Mouse (Mus musculus) heart, embryonic 11.5 days (tissue): ENCODE data around the gene Lrrc4. TPM values are rescaled to one million over a fixed set of nuclear protein-coding genes. Genes with fewer than 3 reads are reported as not detected.

Experiments
- ATAC-seq: fragments of 200-750 bp; cut with Nextera tagmentation; replicated peaks from 2 replicates; pipeline ENCODE4 v1.8.0; 2017; ENCODE audit warnings: moderate library complexity; ENCODE audit not compliant: insufficient number of reproducible peaks, low FRiP score, low TSS enrichment
- H3K27ac ChIP-seq: fragments of 300-500 bp; sonication (generic); 2 replicates; pipeline ENCODE4 v1.5.1; 2014; ENCODE audit warnings: mild to moderate bottlenecking, low read depth, low read length
- H3K27me3 ChIP-seq: fragments of 300-500 bp; sonication (generic); 2 replicates; pipeline ENCODE4 v1.6.1; 2014; ENCODE audit warnings: mild to moderate bottlenecking, low read length, mixed read lengths; ENCODE audit not compliant: control insufficient read depth, insufficient read depth
- H3K36me3 ChIP-seq: fragments of 300-500 bp; sonication (generic); 2 replicates; pipeline ENCODE4 v1.6.1; 2014; ENCODE audit warnings: mild to moderate bottlenecking, low read length, moderate library complexity, mixed read lengths; ENCODE audit not compliant: control insufficient read depth, insufficient read depth
- H3K4me1 ChIP-seq: fragments of 300-500 bp; sonication (generic); 2 replicates; pipeline ENCODE4 v1.6.1; 2014; ENCODE audit warnings: low read length; ENCODE audit not compliant: control insufficient read depth, insufficient read depth
- H3K4me2 ChIP-seq: fragments of 300-500 bp; sonication (generic); 2 replicates; pipeline ENCODE4 v1.6.1; 2014; ENCODE audit warnings: mild to moderate bottlenecking, moderate library complexity
- H3K4me3 ChIP-seq: fragments of 300-500 bp; sonication (generic); 2 replicates; pipeline ENCODE4 v1.5.1; 2014; ENCODE audit warnings: low read depth, low read length
- H3K9ac ChIP-seq: fragments of 300-500 bp; sonication (generic); 2 replicates; pipeline ENCODE4 v1.6.1; 2014; ENCODE audit warnings: mild to moderate bottlenecking, low read depth, low read length, moderate library complexity
- H3K9me3 ChIP-seq: fragments of 300-500 bp; sonication (generic); replicated peaks from 2 replicates; pipeline ENCODE4 v1.6.1; 2016; ENCODE audit warnings: low read length; ENCODE audit not compliant: control insufficient read depth
- WGBS: fragments of 180-500 bp; shearing (Covaris S2); extraction: QIAGEN DNeasy Blood & Tissue Kit; methylation state at CpG from one replicate; pipeline ENCODE4 v1.1.7; 2014; ENCODE audit not compliant: insufficient replicate concordance; 5-methylcytosine and 5-hydroxymethylcytosine counted together
- polyA plus RNA-seq: library from polyadenylated mRNA; unstranded; fragments of >200 nt; fragmentation: Nextera tagmentation; extraction: Ambion mirVana; gene quantifications from 2 replicates; pipeline ENCODE4 v1.2.1, GENCODE M21; 2014

The Lrrc4 gene
- polyA plus RNA-seq, 1 experiment from 2014 or later = 1.1 TPM

GRCm38 (mm10) chr6:28749224-28749623 lies 82.3 kb downstream of the Lrrc4 start:
- H3K36me3 ChIP-seq = peaks cover 4% of the 10 kb centered on the region
- ATAC-seq = no peak
- no peak overlapping the region for H3K4me3 ChIP-seq
- no peaks in the 10 kb centered on the region for H3K9me3 ChIP-seq
- no peak overlapping the region for H3K27ac ChIP-seq
- WGBS = 78% methylated on average over 3 of the region's 3 CpGs
- no peaks in the 10 kb centered on the region for H3K27me3 ChIP-seq
- H3K4me1 ChIP-seq = peaks cover 5% of the 10 kb centered on the region
- H3K9ac ChIP-seq = no peak overlapping the region
- H3K4me2 ChIP-seq = no peak overlapping the region

- Histone ChIP-seq H3K27ac (no peak overlapping the region), H3K4me2 (no peak overlapping the region), H3K4me3 (no peak overlapping the region), H3K36me3 (peaks cover 4% of the 10 kb centered on the region), H3K9me3 (no peaks in the 10 kb centered on the region), H3K4me1 (peaks cover 16% of the 10 kb centered on the region), H3K27me3 (no peaks in the 10 kb centered on the region), H3K9ac (no peak overlapping the region)
- WGBS = 62% methylated on average over 14 of the region's 14 CpGs
- no peak for ATAC-seq
Measured at GRCm38 (mm10) chr6:28747931-28748670, 83.4 kb downstream of the Lrrc4 start.

GRCm38 (mm10) chr6:28747025-28747424 lies 84.5 kb downstream of the Lrrc4 start:
- Histone ChIP-seq H3K4me1 (peaks cover 20% of the 10 kb centered on the region), H3K9ac (no peak overlapping the region), H3K4me3 (no peak overlapping the region), H3K36me3 (peaks cover 4% of the 10 kb centered on the region), H3K4me2 (no peak overlapping the region), H3K9me3 (no peaks in the 10 kb centered on the region), H3K27ac (no peak overlapping the region), H3K27me3 (no peaks in the 10 kb centered on the region)
- ATAC-seq = no peak
- WGBS = 88% methylated on average over 5 of the region's 5 CpGs

- Histone ChIP-seq H3K27me3 (no peaks in the 10 kb centered on the region), H3K9me3 (no peaks in the 10 kb centered on the region), H3K4me1 (peaks cover 20% of the 10 kb centered on the region), H3K27ac (no peak overlapping the region), H3K9ac (no peak overlapping the region), H3K4me3 (no peak overlapping the region), H3K4me2 (no peak overlapping the region), H3K36me3 (peaks cover 4% of the 10 kb centered on the region)
- 91% methylated on average over 7 of the region's 7 CpGs for WGBS
- no peak for ATAC-seq
Measured at GRCm38 (mm10) chr6:28745864-28746263, 85.7 kb downstream of the Lrrc4 start.

- Histone ChIP-seq H3K36me3 (peaks cover 4% of the 10 kb centered on the region), H3K27ac (peak overlapping the region; percentile 35; the same call in 1 of the 2 replicates), H3K4me3 (no peak overlapping the region), H3K9ac (no peak overlapping the region), H3K9me3 (no peaks in the 10 kb centered on the region), H3K4me1 (peaks cover 20% of the 10 kb centered on the region), H3K4me2 (no peak overlapping the region), H3K27me3 (no peaks in the 10 kb centered on the region)
- ATAC-seq = no peak
- 39% methylated on average over 1 of the region's 1 CpGs for WGBS
Measured at GRCm38 (mm10) chr6:28743586-28743985, 88.0 kb downstream of the Lrrc4 start.

GRCm38 (mm10) chr6:28737601-28738000 lies 93.9 kb downstream of the Lrrc4 start:
- H3K4me1 ChIP-seq = peaks cover 11% of the 10 kb centered on the region
- H3K36me3 ChIP-seq = no peaks in the 10 kb centered on the region
- no peak overlapping the region for H3K4me3 ChIP-seq
- no peak overlapping the region for H3K9ac ChIP-seq
- no peak overlapping the region for H3K4me2 ChIP-seq
- no peaks in the 10 kb centered on the region for H3K27me3 ChIP-seq
- WGBS = 47% methylated on average over 1 of the region's 1 CpGs
- no peaks in the 10 kb centered on the region for H3K9me3 ChIP-seq
- no peak for ATAC-seq
- no peak overlapping the region for H3K27ac ChIP-seq

GRCm38 (mm10) chr6:28736665-28737064 lies 94.9 kb downstream of the Lrrc4 start:
- no peaks in the 10 kb centered on the region for H3K36me3 ChIP-seq
- no peak overlapping the region for H3K4me2 ChIP-seq
- H3K9ac ChIP-seq = no peak overlapping the region
- peaks cover 11% of the 10 kb centered on the region for H3K4me1 ChIP-seq
- H3K9me3 ChIP-seq = no peaks in the 10 kb centered on the region
- no peak for ATAC-seq
- 86% methylated on average over 7 of the region's 7 CpGs for WGBS
- no peak overlapping the region for H3K27ac ChIP-seq
- no peaks in the 10 kb centered on the region for H3K27me3 ChIP-seq
- no peak overlapping the region for H3K4me3 ChIP-seq

- Histone ChIP-seq H3K27ac (no peak overlapping the region), H3K9ac (no peak overlapping the region), H3K4me2 (no peak overlapping the region), H3K4me1 (peaks cover 13% of the 10 kb centered on the region), H3K4me3 (no peak overlapping the region), H3K36me3 (no peaks in the 10 kb centered on the region), H3K27me3 (no peaks in the 10 kb centered on the region), H3K9me3 (no peaks in the 10 kb centered on the region)
- ATAC-seq = no peak
- 32% methylated on average over 9 of the region's 9 CpGs for WGBS
Measured at GRCm38 (mm10) chr6:28735116-28735515, 96.4 kb downstream of the Lrrc4 start.
